Mouse (Mus musculus): ENCODE results near the gene Casp4. TPM values are rescaled to one million over a fixed set of nuclear protein-coding genes. Genes with fewer than 3 reads are reported as not detected.

The Casp4 gene
- polyA plus RNA-seq, 1 experiment from 2014 or later = 0.59 TPM

GRCm38 (mm10) chr9:5298329-5299131 lies 10.1 kb upstream of the Casp4 start, which contains the start of gene Casp1:
Gene Casp1 (plus strand): TSS chr9:5298517.
- H3K9me3 ChIP-seq (ENCODE audit: control insufficient read depth, low read length) = no peaks in the 10 kb centered on the region
- no peaks in the 10 kb centered on the region for H3K4me1 ChIP-seq (ENCODE audit: control insufficient read depth, insufficient read depth, low read length)
- no peak for DNase-seq (ENCODE audit: low spot score)
- no peak for ATAC-seq (ENCODE audit: insufficient number of reproducible peaks, low FRiP score, low TSS enrichment, low read depth)
- no peaks in the 10 kb centered on the region for H3K27me3 ChIP-seq (ENCODE audit: control insufficient read depth, insufficient read depth, low read length)
- WGBS = 81% methylated on average over 11 of the region's 11 CpGs
- no peak within 1 kb of the TSS for H3K9ac ChIP-seq (ENCODE audit: low read length)
- no peaks in the 10 kb centered on the region for H3K36me3 ChIP-seq (ENCODE audit: control insufficient read depth, insufficient read depth, low read length)
- no peak within 1 kb of the TSS for H3K4me2 ChIP-seq (ENCODE audit: low read depth, severe bottlenecking)
- H3K4me3 ChIP-seq (ENCODE audit: low read depth, low read length) = no peak within 1 kb of the TSS
- no peak within 1 kb of the TSS for H3K27ac ChIP-seq (replicated peaks; ENCODE audit: low read depth, low read length)

DNA sequence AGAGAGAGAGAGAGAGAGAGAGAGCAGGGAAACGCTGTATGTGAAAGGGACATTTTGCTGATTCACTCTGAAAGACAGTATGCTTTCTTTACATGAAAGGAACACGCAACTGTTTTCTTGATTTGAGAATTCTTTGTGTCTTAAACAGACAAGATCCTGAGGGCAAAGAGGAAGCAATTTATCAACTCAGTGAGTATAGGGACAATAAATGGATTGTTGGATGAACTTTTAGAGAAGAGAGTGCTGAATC lies 9.6 kb upstream of the Casp4 start:
- no peaks in the 10 kb centered on the region for H3K9me3 ChIP-seq (ENCODE audit: control insufficient read depth, low read length)
- H3K4me2 ChIP-seq (ENCODE audit: low read depth, severe bottlenecking) = no peak overlapping the region
- 81% methylated on average over 2 of the region's 2 CpGs for WGBS
- no peak overlapping the region for H3K4me3 ChIP-seq (ENCODE audit: low read depth, low read length)
- DNase-seq (ENCODE audit: low spot score) (no peak), ATAC-seq (ENCODE audit: insufficient number of reproducible peaks, low FRiP score, low TSS enrichment, low read depth) (no peak)
- no peak overlapping the region for H3K9ac ChIP-seq (ENCODE audit: low read length)
- H3K27ac ChIP-seq (replicated peaks; ENCODE audit: low read depth, low read length) = no peak overlapping the region
- no peaks in the 10 kb centered on the region for H3K36me3 ChIP-seq (ENCODE audit: control insufficient read depth, insufficient read depth, low read length)
- H3K4me1 ChIP-seq (ENCODE audit: control insufficient read depth, insufficient read depth, low read length) = no peaks in the 10 kb centered on the region
- no peaks in the 10 kb centered on the region for H3K27me3 ChIP-seq (ENCODE audit: control insufficient read depth, insufficient read depth, low read length)

DNA sequence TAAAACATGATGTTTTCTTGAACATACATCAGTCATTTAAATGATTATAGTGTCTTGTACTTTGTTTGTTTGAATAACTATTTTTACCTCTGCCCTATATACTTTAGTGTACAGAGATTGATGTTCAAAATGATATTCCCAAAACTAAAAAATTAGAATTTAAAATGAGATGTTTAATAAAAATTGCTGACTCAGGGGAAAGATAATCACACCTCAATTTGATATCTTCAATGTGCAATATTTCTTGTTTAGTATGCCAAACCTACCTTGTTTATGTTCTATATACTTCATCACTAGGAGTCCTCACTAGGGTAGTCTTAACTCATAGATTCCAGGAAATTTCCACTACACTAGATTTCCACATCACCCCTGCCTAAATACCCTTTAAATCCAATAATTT lies 1.5 kb downstream of the Casp4 start:
- ATAC-seq (ENCODE audit: insufficient number of reproducible peaks, low FRiP score, low TSS enrichment, low read depth) = no peak
- Histone ChIP-seq H3K9me3 (ENCODE audit: control insufficient read depth, low read length) (no peaks in the 10 kb centered on the region), H3K4me2 (ENCODE audit: low read depth, severe bottlenecking) (no peak overlapping the region)

DNA sequence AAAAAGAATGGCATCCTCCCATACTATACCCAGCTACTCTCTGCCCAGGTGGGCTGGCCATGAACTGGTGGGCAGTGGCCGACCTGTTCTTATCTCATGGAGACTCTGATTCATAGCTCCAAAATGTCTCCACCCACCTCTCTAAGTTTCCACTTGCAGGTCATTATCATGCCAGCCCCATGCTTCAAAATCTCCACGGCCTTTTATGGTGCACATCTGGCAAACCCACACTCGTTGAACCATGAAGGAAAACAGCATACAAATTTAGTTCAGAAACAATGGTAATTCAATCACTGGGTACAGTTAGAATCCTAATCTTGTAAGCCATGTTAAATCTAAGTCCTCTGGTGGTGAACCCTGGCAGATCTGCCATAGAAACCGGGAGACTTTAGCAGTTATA lies 2.8 kb downstream of the Casp4 start:
- 63% methylated on average over 4 of the region's 4 CpGs for WGBS
- DNase-seq (ENCODE audit: low spot score) = no peak
- no peak overlapping the region for H3K27ac ChIP-seq (replicated peaks; ENCODE audit: low read depth, low read length)

More for the DNA sequence above, 1.5 kb downstream of the Casp4 start:
- DNase-seq (ENCODE audit: low spot score) = no peak
- Histone ChIP-seq H3K36me3 (ENCODE audit: control insufficient read depth, insufficient read depth, low read length) (no peaks in the 10 kb centered on the region), H3K4me1 (ENCODE audit: control insufficient read depth, insufficient read depth, low read length) (no peaks in the 10 kb centered on the region), H3K9ac (ENCODE audit: low read length) (no peak overlapping the region), H3K4me3 (ENCODE audit: low read depth, low read length) (no peak overlapping the region), H3K27me3 (ENCODE audit: control insufficient read depth, insufficient read depth, low read length) (no peaks in the 10 kb centered on the region), H3K27ac (replicated peaks; ENCODE audit: low read depth, low read length) (no peak overlapping the region)

DNA sequence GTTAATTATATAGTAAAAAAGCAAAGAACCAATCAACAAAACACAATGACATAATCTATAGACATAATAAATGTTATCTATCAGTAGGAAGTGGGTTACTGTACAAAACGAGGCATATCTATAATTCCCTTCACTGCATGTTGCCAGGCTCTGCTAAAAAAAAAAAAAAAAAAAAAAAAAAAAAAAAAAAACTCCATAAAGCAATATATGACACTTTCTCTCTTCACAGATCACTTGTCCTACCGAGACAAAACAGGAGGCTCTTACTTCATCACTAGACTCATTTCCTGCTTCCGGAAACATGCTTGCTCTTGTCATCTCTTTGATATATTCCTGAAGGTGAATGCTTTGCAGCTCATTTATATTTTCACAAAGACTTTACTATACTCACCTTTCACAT lies 19.6 kb downstream of the Casp4 start:
- Histone ChIP-seq H3K36me3 (ENCODE audit: control insufficient read depth, insufficient read depth, low read length) (no peaks in the 10 kb centered on the region), H3K27ac (replicated peaks; ENCODE audit: low read depth, low read length) (no peak overlapping the region), H3K4me1 (ENCODE audit: control insufficient read depth, insufficient read depth, low read length) (no peaks in the 10 kb centered on the region), H3K9ac (ENCODE audit: low read length) (no peak overlapping the region), H3K9me3 (ENCODE audit: control insufficient read depth, low read length) (no peaks in the 10 kb centered on the region), H3K4me3 (ENCODE audit: low read depth, low read length) (no peak overlapping the region), H3K4me2 (ENCODE audit: low read depth, severe bottlenecking) (no peak overlapping the region), H3K27me3 (ENCODE audit: control insufficient read depth, insufficient read depth, low read length) (no peaks in the 10 kb centered on the region)
- no peak for ATAC-seq (ENCODE audit: insufficient number of reproducible peaks, low FRiP score, low TSS enrichment, low read depth)
- DNase-seq (ENCODE audit: low spot score) = no peak
- WGBS = 78% methylated on average over 3 of the region's 3 CpGs

More for the DNA sequence above, 2.8 kb downstream of the Casp4 start:
- Histone ChIP-seq H3K4me3 (ENCODE audit: low read depth, low read length) (no peak overlapping the region), H3K4me1 (ENCODE audit: control insufficient read depth, insufficient read depth, low read length) (no peaks in the 10 kb centered on the region), H3K9me3 (ENCODE audit: control insufficient read depth, low read length) (no peaks in the 10 kb centered on the region), H3K27me3 (ENCODE audit: control insufficient read depth, insufficient read depth, low read length) (no peaks in the 10 kb centered on the region), H3K36me3 (ENCODE audit: control insufficient read depth, insufficient read depth, low read length) (no peaks in the 10 kb centered on the region), H3K9ac (ENCODE audit: low read length) (no peak overlapping the region), H3K4me2 (ENCODE audit: low read depth, severe bottlenecking) (no peak overlapping the region)
- no peak for ATAC-seq (ENCODE audit: insufficient number of reproducible peaks, low FRiP score, low TSS enrichment, low read depth)

GRCm38 (mm10) chr9:5332441-5332840 lies 23.8 kb downstream of the Casp4 start:
- Histone ChIP-seq H3K27me3 (ENCODE audit: control insufficient read depth, insufficient read depth, low read length) (no peaks in the 10 kb centered on the region), H3K36me3 (ENCODE audit: control insufficient read depth, insufficient read depth, low read length) (no peaks in the 10 kb centered on the region), H3K9me3 (ENCODE audit: control insufficient read depth, low read length) (no peaks in the 10 kb centered on the region), H3K27ac (replicated peaks; ENCODE audit: low read depth, low read length) (no peak overlapping the region), H3K4me3 (ENCODE audit: low read depth, low read length) (no peak overlapping the region), H3K4me2 (ENCODE audit: low read depth, severe bottlenecking) (no peak overlapping the region), H3K9ac (ENCODE audit: low read length) (no peak overlapping the region), H3K4me1 (ENCODE audit: control insufficient read depth, insufficient read depth, low read length) (no peaks in the 10 kb centered on the region)
- no peak for DNase-seq (ENCODE audit: low spot score)
- no peak for ATAC-seq (ENCODE audit: insufficient number of reproducible peaks, low FRiP score, low TSS enrichment, low read depth)

GRCm38 (mm10) chr9:5333422-5333821 lies 24.8 kb downstream of the Casp4 start:
- no peak overlapping the region for H3K4me2 ChIP-seq (ENCODE audit: low read depth, severe bottlenecking)

GRCm38 (mm10) chr9:5343092-5343491 lies 34.5 kb downstream of the Casp4 start:
- Histone ChIP-seq H3K4me1 (ENCODE audit: control insufficient read depth, insufficient read depth, low read length) (no peaks in the 10 kb centered on the region), H3K36me3 (ENCODE audit: control insufficient read depth, insufficient read depth, low read length) (no peaks in the 10 kb centered on the region), H3K27me3 (ENCODE audit: control insufficient read depth, insufficient read depth, low read length) (no peaks in the 10 kb centered on the region), H3K27ac (replicated peaks; ENCODE audit: low read depth, low read length) (no peak overlapping the region), H3K9me3 (ENCODE audit: control insufficient read depth, low read length) (no peaks in the 10 kb centered on the region), H3K4me3 (ENCODE audit: low read depth, low read length) (no peak overlapping the region), H3K9ac (ENCODE audit: low read length) (no peak overlapping the region), H3K4me2 (ENCODE audit: low read depth, severe bottlenecking) (no peak overlapping the region)
- WGBS = 84% methylated on average over 1 of the region's 1 CpGs
- no peak for ATAC-seq (ENCODE audit: insufficient number of reproducible peaks, low FRiP score, low TSS enrichment, low read depth)
- no peak for DNase-seq (ENCODE audit: low spot score)

More at GRCm38 (mm10) chr9:5333422-5333821, 24.8 kb downstream of the Casp4 start:
- Histone ChIP-seq H3K9me3 (ENCODE audit: control insufficient read depth, low read length) (no peaks in the 10 kb centered on the region), H3K27me3 (ENCODE audit: control insufficient read depth, insufficient read depth, low read length) (no peaks in the 10 kb centered on the region), H3K36me3 (ENCODE audit: control insufficient read depth, insufficient read depth, low read length) (no peaks in the 10 kb centered on the region), H3K4me3 (ENCODE audit: low read depth, low read length) (no peak overlapping the region), H3K27ac (replicated peaks; ENCODE audit: low read depth, low read length) (no peak overlapping the region), H3K9ac (ENCODE audit: low read length) (no peak overlapping the region), H3K4me1 (ENCODE audit: control insufficient read depth, insufficient read depth, low read length) (no peaks in the 10 kb centered on the region)
- 95% methylated on average over 1 of the region's 1 CpGs for WGBS
- ATAC-seq (ENCODE audit: insufficient number of reproducible peaks, low FRiP score, low TSS enrichment, low read depth) = no peak
- DNase-seq (ENCODE audit: low spot score) = no peak

GRCm38 (mm10) chr9:5344090-5344489 lies 35.5 kb downstream of the Casp4 start:
- no peak for DNase-seq (ENCODE audit: low spot score)
- no peak for ATAC-seq (ENCODE audit: insufficient number of reproducible peaks, low FRiP score, low TSS enrichment, low read depth)
- Histone ChIP-seq H3K4me2 (ENCODE audit: low read depth, severe bottlenecking) (no peak overlapping the region), H3K4me3 (ENCODE audit: low read depth, low read length) (no peak overlapping the region), H3K27me3 (ENCODE audit: control insufficient read depth, insufficient read depth, low read length) (no peaks in the 10 kb centered on the region), H3K4me1 (ENCODE audit: control insufficient read depth, insufficient read depth, low read length) (no peaks in the 10 kb centered on the region), H3K27ac (replicated peaks; ENCODE audit: low read depth, low read length) (no peak overlapping the region), H3K9me3 (ENCODE audit: control insufficient read depth, low read length) (no peaks in the 10 kb centered on the region), H3K9ac (ENCODE audit: low read length) (no peak overlapping the region), H3K36me3 (ENCODE audit: control insufficient read depth, insufficient read depth, low read length) (no peaks in the 10 kb centered on the region)
- 92% methylated on average over 4 of the region's 4 CpGs for WGBS
